Mouse (Mus musculus) c-Kit-positive CD71-negative TER-119-negative erythroid progenitor cells, embryonic 14.5 days (primary cell): ENCODE results near the gene Ltn1.

ENCODE experiments used
- DNase-seq: peaks from one replicate; pipeline ENCODE4 v3.0.0-alpha.2; 2013; ENCODE audit warnings: low read depth

Ltn1 gene

GRCm38 (mm10) chr16:87432033-87432814 is at the start of gene Ltn1:
Gene Ltn1, minus strand, starts transcription at chr16:87432612.
- peak; percentile 97 for DNase-seq

GRCm38 (mm10) chr16:87470579-87470978 is 38.2 kb upstream of the Ltn1 start:
- DNase-seq: no peak

GRCm38 (mm10) chr16:87458752-87459151 is 26.3 kb upstream of the Ltn1 start:
- no peak for DNase-seq

- no peak for DNase-seq
Measured at GRCm38 (mm10) chr16:87455180-87455611, 22.8 kb upstream of the Ltn1 start.

GRCm38 (mm10) chr16:87454419-87455179 is 22.2 kb upstream of the Ltn1 start, which contains the start of gene Usp16:
Gene Usp16, plus strand, starts transcription at chr16:87454703.
- DNase-seq: peak; percentile 81

GRCm38 (mm10) chr16:87453226-87453625 is 20.8 kb upstream of the Ltn1 start:
- no peak for DNase-seq

GRCm38 (mm10) chr16:87445528-87445927 is 13.1 kb upstream of the Ltn1 start:
- DNase-seq: no peak

- DNase-seq: no peak
Measured at GRCm38 (mm10) chr16:87445110-87445509, 12.7 kb upstream of the Ltn1 start.

GRCm38 (mm10) chr16:87444071-87444470 is 11.7 kb upstream of the Ltn1 start:
- no peak for DNase-seq

GRCm38 (mm10) chr16:87443245-87443644 is 10.8 kb upstream of the Ltn1 start:
- no peak for DNase-seq

- DNase-seq: no peak
Measured at GRCm38 (mm10) chr16:87442291-87442690, 9.9 kb upstream of the Ltn1 start.

- no peak for DNase-seq
Measured at GRCm38 (mm10) chr16:87441089-87441488, 8.7 kb upstream of the Ltn1 start.

- peak; percentile 95 for DNase-seq
Measured at GRCm38 (mm10) chr16:87440184-87440686, 7.8 kb upstream of the Ltn1 start, which contains the start of gene Rwdd2b. Gene Rwdd2b, minus strand, starts transcription at chr16:87440573.

- no peak for DNase-seq
Measured at GRCm38 (mm10) chr16:87438697-87439096, 6.3 kb upstream of the Ltn1 start.

- DNase-seq: no peak
Measured at GRCm38 (mm10) chr16:87437096-87437495, 4.7 kb upstream of the Ltn1 start.

GRCm38 (mm10) chr16:87435411-87436205 is 3.2 kb upstream of the Ltn1 start:
- DNase-seq: no peak

GRCm38 (mm10) chr16:87434946-87435345 is 2.5 kb upstream of the Ltn1 start:
- DNase-seq: no peak

GRCm38 (mm10) chr16:87434266-87434665 is 1.9 kb upstream of the Ltn1 start:
- no peak for DNase-seq

- DNase-seq: no peak
Measured at GRCm38 (mm10) chr16:87427516-87427915, 4.9 kb downstream of the Ltn1 start.

- DNase-seq: no peak
Measured at GRCm38 (mm10) chr16:87420662-87421061, 11.8 kb downstream of the Ltn1 start.

- DNase-seq: peak; percentile 54
Measured at GRCm38 (mm10) chr16:87405001-87405400, 27.4 kb downstream of the Ltn1 start.
